Mouse (Mus musculus): ENCODE data around the gene Nus1.

DNA sequence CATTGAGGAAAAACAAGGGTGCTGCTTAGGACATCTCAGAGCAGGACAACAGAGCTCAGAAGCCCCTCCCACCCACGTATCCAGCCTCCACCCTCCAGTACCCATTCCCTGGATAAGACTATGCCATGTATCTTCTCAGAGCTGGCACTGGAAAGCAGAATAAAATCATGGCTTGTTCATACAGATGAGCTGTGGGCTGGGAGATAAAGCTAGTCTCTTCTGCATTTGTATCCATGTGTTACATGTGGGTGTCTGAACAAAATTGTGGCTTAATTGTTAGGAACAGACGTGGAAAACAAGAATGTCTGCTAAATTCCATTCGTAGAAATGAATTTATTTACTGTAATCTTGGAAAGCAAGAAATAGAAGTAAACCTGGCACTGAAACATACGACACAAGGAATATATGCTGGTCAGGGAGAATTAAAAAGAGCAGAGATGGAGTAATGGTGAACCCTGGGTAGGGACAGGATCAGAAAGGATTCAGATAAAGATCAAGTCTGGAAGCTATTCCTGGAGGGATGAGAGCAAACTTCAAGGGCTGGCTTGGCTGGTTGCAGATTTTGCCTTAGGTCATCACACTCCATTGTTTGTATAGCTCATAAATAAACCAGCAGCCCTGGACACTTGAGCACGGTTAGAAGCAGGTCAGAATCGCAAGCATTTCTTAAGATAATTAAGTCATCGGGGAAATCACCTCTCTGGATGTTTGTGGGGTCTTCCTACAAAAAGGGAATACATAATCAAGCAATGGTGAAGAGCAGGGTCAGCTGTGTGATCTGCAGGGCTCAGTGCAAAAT lies 46.8 kb downstream of the Nus1 start:
- no peak for TF ChIP-seq CTCF (IDR thresholded peaks at IDR 0.05)
- no peak for TF ChIP-seq EP300 (IDR thresholded peaks at IDR 0.05)
